Mouse (Mus musculus) megakaryocyte-erythroid progenitor cell, adult 5 weeks (primary cell): Measurements from ENCODE around the gene Brca1. TPM values are rescaled to one million over a fixed set of nuclear protein-coding genes. Genes with fewer than 3 reads are reported as not detected.

ENCODE experiments used
- polyA plus RNA-seq: library from polyadenylated mRNA; stranded (reverse); fragments of >175 nt; gene quantifications from 2 replicates; pipeline ENCODE4 v1.2.3, GENCODE M21; 2012

The Brca1 gene
- 7.4 and 9.3 TPM in 2 replicates for polyA plus RNA-seq

GRCm38 (mm10) chr11:101551751-101552475 lies at the start of gene Brca1, which contains the start of gene Nbr1:
TSS of gene Brca1 (minus strand) at chr11:101551955.
TSS of gene Nbr1 (plus strand) at chr11:101552149.

GRCm38 (mm10) chr11:101599156-101599555 lies 47.4 kb upstream of the Brca1 start, which contains the start of gene Gm11634:
TSS of gene Gm11634 (minus strand) at chr11:101599256.

GRCm38 (mm10) chr11:101582054-101583035 lies 30.6 kb upstream of the Brca1 start, which contains the start of gene Tmem106a:
TSS of gene Tmem106a (plus strand) at chr11:101582242.

GRCm38 (mm10) chr11:101465869-101466551 lies 85.7 kb downstream of the Brca1 start, which contains the start of gene Vat1:
TSS of gene Vat1 (minus strand) at chr11:101466230.

GRCm38 (mm10) chr11:101464211-101465100 lies 87.3 kb downstream of the Brca1 start, which contains the start of gene Rnd2:
TSS of gene Rnd2 (plus strand) at chr11:101464999.

GRCm38 (mm10) chr11:101448274-101448746 lies 103.4 kb downstream of the Brca1 start, which contains the start of gene Ifi35:
TSS of gene Ifi35 (plus strand) at chr11:101448407.

GRCm38 (mm10) chr11:101442127-101442693 lies 109.5 kb downstream of the Brca1 start, which contains the start of gene Rpl27:
TSS of gene Rpl27 (plus strand) at chr11:101442298.

Other genes starting within 250 kb of the Brca1 start
- gene Becn1, start 249.7 kb downstream of the Brca1 start, polyA plus RNA-seq, result 116 and 157 TPM in 2 replicates
- 57.6 and 67.2 TPM in 2 replicates for gene Psme3, start 235.7 kb downstream of the Brca1 start, polyA plus RNA-seq
- gene Aoc2, start 226.9 kb downstream of the Brca1 start, polyA plus RNA-seq, result 3.4 and 5.3 TPM in 2 replicates
- gene Aoc3, start 221.3 kb downstream of the Brca1 start, polyA plus RNA-seq, result 0.09 TPM in 1 of 2 replicates, not detected in the other
- not detected in 2 replicates for gene G6pc, start 184.4 kb downstream of the Brca1 start, polyA plus RNA-seq
- gene Aarsd1, start 134.3 kb downstream of the Brca1 start, polyA plus RNA-seq, result 67.2 and 86.7 TPM in 2 replicates
- 1.2 and 1.4 TPM in 2 replicates for gene Gm27029, start 127.2 kb downstream of the Brca1 start, polyA plus RNA-seq
- gene Rundc1, start 126.9 kb downstream of the Brca1 start, polyA plus RNA-seq, result 5.6 and 7.3 TPM in 2 replicates
- gene Ptges3l, start 126.6 kb downstream of the Brca1 start, polyA plus RNA-seq, result 0.53 and 1.1 TPM in 2 replicates
- 714 and 821 TPM in 2 replicates for gene Rpl27, start 109.7 kb downstream of the Brca1 start, polyA plus RNA-seq
- gene Ifi35, start 103.5 kb downstream of the Brca1 start, polyA plus RNA-seq, result 20.0 and 23.7 TPM in 2 replicates
- 7.8 and 12.1 TPM in 2 replicates for gene Rnd2, start 87.0 kb downstream of the Brca1 start, polyA plus RNA-seq
- gene Vat1, start 85.7 kb downstream of the Brca1 start, polyA plus RNA-seq, result 200 and 226 TPM in 2 replicates
- 43.7 and 46.7 TPM in 2 replicates for gene Nbr1, start 194 bp upstream of the Brca1 start, polyA plus RNA-seq
- 1.6 and 2.5 TPM in 2 replicates for gene Tmem106a, start 30.3 kb upstream of the Brca1 start, polyA plus RNA-seq
- gene Gm11634, start 47.3 kb upstream of the Brca1 start, polyA plus RNA-seq, result not detected in 2 replicates
- 3.7 and 8.7 TPM in 2 replicates for gene Rdm1, start 75.2 kb upstream of the Brca1 start, polyA plus RNA-seq
- gene Arl4d, start 113.6 kb upstream of the Brca1 start, polyA plus RNA-seq, result 3.3 and 4.0 TPM in 2 replicates
- 8.7 and 14.3 TPM in 2 replicates for gene Dhx8, start 181.0 kb upstream of the Brca1 start, polyA plus RNA-seq
- 0.61 and 0.70 TPM in 2 replicates for gene Etv4, start 233.4 kb upstream of the Brca1 start, polyA plus RNA-seq